Mouse (Mus musculus) heart, embryonic 15.5 days (tissue): ENCODE results near the gene Rabep1. TPM values are rescaled to one million over a fixed set of nuclear protein-coding genes. Genes with fewer than 3 reads are reported as not detected.
A peak's percentile ranks its signal among the peaks of the same experiment; 100 is the strongest.
"Not testable (repeated sequence)": the region's sequence is repeated elsewhere in the genome, so short reads cannot be mapped to it uniquely, and the experiment has no call there.

Experiments
- ATAC-seq: fragments of 200-750 bp; cut with Nextera tagmentation; replicated peaks from 2 replicates; pipeline ENCODE4 v1.8.0; 2017; ENCODE audit warnings: low read depth, moderate TSS enrichment; ENCODE audit not compliant: insufficient number of reproducible peaks, insufficient read depth, low FRiP score
- H3K27ac ChIP-seq: fragments of 300-500 bp; sonication (generic); 2 replicates; pipeline ENCODE4 v1.5.1; 2015; ENCODE audit warnings: mild to moderate bottlenecking, inconsistent platforms
- H3K27me3 ChIP-seq: fragments of 300-500 bp; sonication (generic); 2 replicates; pipeline ENCODE4 v1.6.1; 2015; ENCODE audit warnings: inconsistent platforms
- H3K36me3 ChIP-seq: fragments of 300-500 bp; sonication (generic); 2 replicates; pipeline ENCODE4 v1.6.1; 2015; ENCODE audit warnings: mild to moderate bottlenecking, inconsistent platforms
- H3K4me1 ChIP-seq: fragments of 300-500 bp; sonication (generic); replicated peaks from 2 replicates; pipeline ENCODE4 v1.6.1; 2015; ENCODE audit warnings: inconsistent platforms
- H3K4me2 ChIP-seq: fragments of 300-500 bp; sonication (generic); 2 replicates; pipeline ENCODE4 v1.6.1; 2015; ENCODE audit warnings: inconsistent platforms, mild to moderate bottlenecking, moderate library complexity
- H3K4me3 ChIP-seq: fragments of 300-500 bp; sonication (generic); 2 replicates; pipeline ENCODE4 v1.5.1; 2015; ENCODE audit warnings: mild to moderate bottlenecking, inconsistent platforms
- H3K9ac ChIP-seq: fragments of 300-500 bp; sonication (generic); 2 replicates; pipeline ENCODE4 v1.6.1; 2015; ENCODE audit warnings: mild to moderate bottlenecking, inconsistent platforms
- H3K9me3 ChIP-seq: fragments of 300-500 bp; sonication (generic); replicated peaks from 2 replicates; pipeline ENCODE4 v1.6.1; 2016; ENCODE audit warnings: inconsistent platforms
- WGBS: fragments of 180-500 bp; shearing (Covaris S2); methylation state at CpG from one replicate; pipeline ENCODE4 v1.1.7; 2015; ENCODE audit warnings: mixed read lengths; 5-methylcytosine and 5-hydroxymethylcytosine counted together
- polyA plus RNA-seq: library from polyadenylated mRNA; unstranded; fragments of >200 nt; fragmentation: Nextera tagmentation; extraction: Ambion mirVana; gene quantifications from 2 replicates; pipeline ENCODE4 v1.2.1, GENCODE M21; 2015

The Rabep1 gene
- polyA plus RNA-seq, 1 experiment from 2014 or later, result 29.1 TPM

- Histone ChIP-seq H3K4me2 (no peak overlapping the region), H3K4me1 (no peaks in the 10 kb centered on the region), H3K9me3 (no peaks in the 10 kb centered on the region), H3K27me3 (no peaks in the 10 kb centered on the region), H3K4me3 (no peak overlapping the region), H3K36me3 (no peaks in the 10 kb centered on the region), H3K27ac (no peak overlapping the region), H3K9ac (no peak overlapping the region)
- ATAC-seq, result no peak
- 78% methylated on average over 3 of the region's 3 CpGs for WGBS
Measured at GRCm38 (mm10) chr11:70833831-70834230, 10.7 kb upstream of the Rabep1 start.

- H3K4me1 ChIP-seq, result no peaks in the 10 kb centered on the region
- WGBS, result 57% methylated on average over 6 of the region's 6 CpGs
- H3K27me3 ChIP-seq, result no peaks in the 10 kb centered on the region
- H3K9me3 ChIP-seq, result no peaks in the 10 kb centered on the region
- no peak overlapping the region for H3K4me3 ChIP-seq
- no peak overlapping the region for H3K27ac ChIP-seq
- no peak for ATAC-seq
- no peaks in the 10 kb centered on the region for H3K36me3 ChIP-seq
- H3K9ac ChIP-seq, result no peak overlapping the region
- no peak overlapping the region for H3K4me2 ChIP-seq
Measured at GRCm38 (mm10) chr11:70835381-70835831, 9.2 kb upstream of the Rabep1 start.

- Histone ChIP-seq H3K27me3 (no peaks in the 10 kb centered on the region), H3K4me2 (no peak overlapping the region), H3K4me3 (no peak overlapping the region), H3K4me1 (no peaks in the 10 kb centered on the region), H3K9ac (no peak overlapping the region), H3K36me3 (no peaks in the 10 kb centered on the region), H3K27ac (no peak overlapping the region), H3K9me3 (no peaks in the 10 kb centered on the region)
- WGBS, result 90% methylated on average over 3 of the region's 3 CpGs
- no peak for ATAC-seq
Measured at GRCm38 (mm10) chr11:70837031-70837430, 7.5 kb upstream of the Rabep1 start.

- no peak overlapping the region for H3K4me2 ChIP-seq
- H3K9ac ChIP-seq, result no peak overlapping the region
- H3K36me3 ChIP-seq, result no peaks in the 10 kb centered on the region
- 44% methylated on average over 2 of the region's 2 CpGs for WGBS
- no peak overlapping the region for H3K4me3 ChIP-seq
- H3K27me3 ChIP-seq, result no peaks in the 10 kb centered on the region
- peaks cover under 1% of the 10 kb centered on the region; the same call in 1 of the 2 replicates for H3K4me1 ChIP-seq
- ATAC-seq, result no peak
- no peak overlapping the region for H3K27ac ChIP-seq
- H3K9me3 ChIP-seq, result no peaks in the 10 kb centered on the region
Measured at GRCm38 (mm10) chr11:70838610-70839009, 6.0 kb upstream of the Rabep1 start.

- H3K4me1 ChIP-seq, result peaks cover 19% of the 10 kb centered on the region
- no peaks in the 10 kb centered on the region for H3K9me3 ChIP-seq
- H3K36me3 ChIP-seq, result no peaks in the 10 kb centered on the region
- no peak for ATAC-seq
- H3K27ac ChIP-seq, result no peak overlapping the region
- H3K9ac ChIP-seq, result no peak overlapping the region
- WGBS, result 59% methylated on average over 4 of the region's 4 CpGs
- no peaks in the 10 kb centered on the region for H3K27me3 ChIP-seq
- no peak overlapping the region for H3K4me3 ChIP-seq
- no peak overlapping the region for H3K4me2 ChIP-seq
Measured at GRCm38 (mm10) chr11:70842983-70843382, 1.6 kb upstream of the Rabep1 start.

GRCm38 (mm10) chr11:70843701-70844551 lies 652 bp upstream of the Rabep1 start:
- H3K36me3 ChIP-seq, result no peaks in the 10 kb centered on the region
- peaks cover 19% of the 10 kb centered on the region for H3K4me1 ChIP-seq
- H3K4me2 ChIP-seq, result peak overlapping the region; percentile 81
- H3K27ac ChIP-seq, result peak overlapping the region; percentile 88
- H3K9me3 ChIP-seq, result no peaks in the 10 kb centered on the region
- H3K27me3 ChIP-seq, result no peaks in the 10 kb centered on the region
- WGBS, result 13% methylated on average over 12 of the region's 12 CpGs
- ATAC-seq, result no peak
- peak overlapping the region; percentile 95 for H3K4me3 ChIP-seq
- H3K9ac ChIP-seq, result peak overlapping the region; percentile 48; the same call in 1 of the 2 replicates

GRCm38 (mm10) chr11:70845457-70845978 lies 940 bp downstream of the Rabep1 start:
- ATAC-seq, result no peak
- Histone ChIP-seq H3K9ac (peak overlapping the region; percentile 85), H3K4me3 (peak overlapping the region; percentile 95), H3K27me3 (no peaks in the 10 kb centered on the region), H3K27ac (peak overlapping the region; percentile 88), H3K9me3 (no peaks in the 10 kb centered on the region), H3K4me2 (peak overlapping the region; percentile 81), H3K4me1 (peaks cover 19% of the 10 kb centered on the region), H3K36me3 (no peaks in the 10 kb centered on the region)
- 4% methylated on average over 19 of the region's 19 CpGs for WGBS

- WGBS, result 32% methylated on average over 2 of the region's 2 CpGs
- ATAC-seq, result no peak
- no peak overlapping the region for H3K9ac ChIP-seq
Measured at GRCm38 (mm10) chr11:70846029-70846428, 1.5 kb downstream of the Rabep1 start.

GRCm38 (mm10) chr11:70860371-70860770 lies 15.8 kb downstream of the Rabep1 start:
- Histone ChIP-seq H3K4me1 (peaks cover 5% of the 10 kb centered on the region), H3K27ac (no peak overlapping the region), H3K4me3 (no peak overlapping the region), H3K9me3 (no peaks in the 10 kb centered on the region), H3K27me3 (no peaks in the 10 kb centered on the region), H3K9ac (no peak overlapping the region), H3K36me3 (no peaks in the 10 kb centered on the region), H3K4me2 (no peak overlapping the region)
- 92% methylated on average over 1 of the region's 1 CpGs for WGBS
- no peak for ATAC-seq

More at GRCm38 (mm10) chr11:70846029-70846428, 1.5 kb downstream of the Rabep1 start:
- no peaks in the 10 kb centered on the region for H3K27me3 ChIP-seq
- H3K36me3 ChIP-seq, result no peaks in the 10 kb centered on the region
- peak overlapping the region; percentile 81 for H3K4me2 ChIP-seq
- H3K27ac ChIP-seq, result no peak overlapping the region
- H3K9me3 ChIP-seq, result no peaks in the 10 kb centered on the region
- peak overlapping the region; percentile 95 for H3K4me3 ChIP-seq
- peaks cover 19% of the 10 kb centered on the region for H3K4me1 ChIP-seq

- not testable (repeated sequence) for H3K36me3 ChIP-seq, H3K4me1 ChIP-seq, H3K27ac ChIP-seq, H3K4me2 ChIP-seq, ATAC-seq, H3K9me3 ChIP-seq, H3K4me3 ChIP-seq, H3K9ac ChIP-seq, H3K27me3 ChIP-seq
- 69% methylated on average over 2 of the region's 2 CpGs for WGBS
Measured at GRCm38 (mm10) chr11:70863204-70863603, 18.6 kb downstream of the Rabep1 start.

GRCm38 (mm10) chr11:70865223-70865622 lies 20.6 kb downstream of the Rabep1 start:
- H3K27ac ChIP-seq, result no peak overlapping the region
- H3K9me3 ChIP-seq, result no peaks in the 10 kb centered on the region
- no peak overlapping the region for H3K4me3 ChIP-seq
- H3K9ac ChIP-seq, result no peak overlapping the region
- H3K36me3 ChIP-seq, result no peaks in the 10 kb centered on the region
- no peak overlapping the region for H3K4me2 ChIP-seq
- no peaks in the 10 kb centered on the region for H3K27me3 ChIP-seq
- H3K4me1 ChIP-seq, result peaks cover 5% of the 10 kb centered on the region; the same call in 1 of the 2 replicates
- 90% methylated on average over 2 of the region's 2 CpGs for WGBS
- no peak for ATAC-seq
